Comparison of ENCODE assay signal across 10 mouse cellular contexts in the genomic region with DNA sequence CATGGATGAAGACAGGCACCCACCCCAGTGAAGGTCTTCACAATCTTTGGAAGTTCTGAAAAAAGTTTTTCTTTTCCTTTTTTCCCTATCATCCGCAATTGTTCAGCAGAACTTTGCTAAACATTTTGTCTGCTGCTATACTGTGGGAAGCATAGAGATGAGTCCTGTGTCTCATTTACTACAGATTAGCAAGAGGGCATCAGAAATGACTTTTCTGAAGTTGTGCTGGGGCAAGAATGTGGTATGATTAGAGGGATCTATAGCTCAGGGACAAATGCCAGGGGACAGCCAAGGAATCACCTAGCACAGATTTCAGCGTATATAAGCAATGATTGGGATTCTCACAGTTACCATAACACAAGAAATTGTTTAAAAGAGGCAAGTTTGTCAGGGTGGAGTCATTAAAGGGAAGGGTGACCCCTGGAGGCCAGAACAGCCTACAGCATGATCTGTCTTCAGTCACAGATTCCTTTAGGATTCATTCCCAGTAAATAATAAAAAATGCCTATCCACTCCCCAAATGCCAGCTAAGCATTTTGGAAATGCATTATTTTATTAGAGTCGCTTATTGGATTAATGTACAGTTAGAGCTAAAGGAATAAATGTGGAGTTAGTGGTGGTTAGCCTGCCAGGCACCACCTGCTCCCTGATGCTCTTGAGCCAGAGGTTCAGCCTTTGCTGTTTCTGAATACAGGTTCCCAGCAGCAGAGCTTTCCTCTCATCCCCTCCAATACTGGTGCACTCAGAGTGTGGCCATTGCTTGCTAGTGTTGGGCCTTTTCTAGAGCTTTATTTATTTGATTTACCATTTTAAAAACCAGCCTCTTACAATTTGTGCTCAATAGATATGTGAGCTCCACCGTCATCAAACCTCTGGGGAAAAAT.
DNase-seq lines count a peak whose midpoint lies in the region; ATAC-seq and TF ChIP-seq lines count a peak whose summit lies in the region.
"Had no signal": no experiment of that assay in that cellular context is flagged by ENCODE, and none has a peak within 500 bp of the region (broad histone marks: within the 10 kb centered on the region; RNA-seq: fewer than 3 reads in every experiment).

No protein-coding gene starts in this region.

- no peak overlapping the region for H3ac ChIP-seq in C2C12 (ENCODE audit: control insufficient read depth, insufficient read length, low read depth)

- TF ChIP-seq CTCF in heart, adult 2 months (IDR thresholded peaks at IDR 0.05): peak; percentile 74
- peak; percentile 22 for TF ChIP-seq CTCF in C2C12 (IDR thresholded peaks at IDR 0.05; ENCODE audit: control insufficient read depth, insufficient read depth, insufficient read length)
- TF ChIP-seq CTCF in forebrain, postnatal 0 days (IDR thresholded peaks at IDR 0.05; ENCODE audit: low read depth): peak; percentile 59

- no peak for TF ChIP-seq EP300 in heart, adult 2 months (IDR thresholded peaks at IDR 0.05; ENCODE audit: insufficient read depth, low read depth, low read length)

- no peak overlapping the region for H3K27ac ChIP-seq in heart, adult 2 months
- H3K27ac ChIP-seq in heart, embryonic 12.5 days (ENCODE audit: poor library complexity, severe bottlenecking): no peak overlapping the region
- H3K27ac ChIP-seq in forebrain, postnatal 0 days (ENCODE audit: low read depth, low read length): no peak overlapping the region
- H3K27ac ChIP-seq in neural tube, embryonic 12.5 days: no peak overlapping the region
- H3K27ac ChIP-seq: heart, embryonic 15.5 days; macrophage had no signal

- intact Hi-C loops in heart, adult 2 months (cut with DNase I): loop anchor here (2.0 kb wide), 1 partner anchor 1045 kb away; no protein-coding TSS in a partner anchor

- no peak overlapping the region for H3K9ac ChIP-seq in heart, adult 2 months (ENCODE audit: low read depth, low read length)
- H3K9ac ChIP-seq in heart, embryonic 12.5 days: no peak overlapping the region
- H3K9ac ChIP-seq in forebrain, postnatal 0 days: no peak overlapping the region
- no peak overlapping the region for H3K9ac ChIP-seq in neural tube, embryonic 12.5 days
- H3K9ac ChIP-seq: heart, embryonic 15.5 days had no signal

- peaks cover 1% of the 10 kb centered on the region; the same call in 1 of the 2 replicates for H3K4me1 ChIP-seq in heart, adult 2 months (ENCODE audit: control insufficient read depth, insufficient read depth, low read length)
- peaks cover 4% of the 10 kb centered on the region for H3K4me1 ChIP-seq in heart, embryonic 12.5 days (replicated peaks)
- no peaks in the 10 kb centered on the region for H3K4me1 ChIP-seq in forebrain, postnatal 0 days (ENCODE audit: insufficient read depth)
- H3K4me1 ChIP-seq in neural tube, embryonic 12.5 days: no peaks in the 10 kb centered on the region

- H3K4me2 ChIP-seq in heart, embryonic 12.5 days: no peak overlapping the region
- H3K4me2 ChIP-seq in forebrain, postnatal 0 days (ENCODE audit: low read depth): no peak overlapping the region
- H3K4me2 ChIP-seq in neural tube, embryonic 12.5 days (replicated peaks): no peak overlapping the region
- H3K4me2 ChIP-seq: heart, embryonic 15.5 days had no signal

- 47% methylated on average over 4 of the region's 4 CpGs for WGBS in heart, adult 2 months
- 48% methylated on average over 4 of the region's 4 CpGs for WGBS in heart, embryonic 12.5 days
- WGBS in forebrain, postnatal 0 days: 43% methylated on average over 4 of the region's 4 CpGs
- 39% methylated on average over 4 of the region's 4 CpGs for WGBS in neural tube, embryonic 12.5 days

- H3K79me2 ChIP-seq in heart, adult 2 months (replicated peaks; ENCODE audit: control insufficient read depth, insufficient read depth, low read length): no peaks in the 10 kb centered on the region
- no peaks in the 10 kb centered on the region for H3K79me2 ChIP-seq in C2C12 (ENCODE audit: control insufficient read depth, insufficient read depth)

- H3K4me3 ChIP-seq in heart, adult 2 months: no peak overlapping the region
- H3K4me3 ChIP-seq in heart, embryonic 12.5 days: no peak overlapping the region
- H3K4me3 ChIP-seq in C2C12 (ENCODE audit: insufficient read depth, poor library complexity, severe bottlenecking): no peak overlapping the region
- H3K4me3 ChIP-seq in forebrain, postnatal 0 days (ENCODE audit: low read depth, low read length): no peak overlapping the region
- H3K4me3 ChIP-seq in neural tube, embryonic 12.5 days: no peak overlapping the region
- H3K4me3 ChIP-seq: heart, embryonic 15.5 days had no signal

- no peaks in the 10 kb centered on the region for H3K36me3 ChIP-seq in heart, adult 2 months (ENCODE audit: control insufficient read depth, insufficient read depth, low read length)
- no peaks in the 10 kb centered on the region for H3K36me3 ChIP-seq in heart, embryonic 12.5 days
- H3K36me3 ChIP-seq in C2C12 (ENCODE audit: control insufficient read depth, insufficient read depth): no peaks in the 10 kb centered on the region
- H3K36me3 ChIP-seq in forebrain, postnatal 0 days (ENCODE audit: insufficient read depth): no peaks in the 10 kb centered on the region
- H3K36me3 ChIP-seq in neural tube, embryonic 12.5 days: no peaks in the 10 kb centered on the region
- H3K36me3 ChIP-seq: heart, embryonic 15.5 days had no signal

- H3K27me3 ChIP-seq in heart, adult 2 months (ENCODE audit: control insufficient read depth, insufficient read depth, low read length): no peaks in the 10 kb centered on the region
- H3K27me3 ChIP-seq in heart, embryonic 12.5 days (replicated peaks): no peaks in the 10 kb centered on the region
- H3K27me3 ChIP-seq in C2C12 (ENCODE audit: control insufficient read depth, insufficient read depth, insufficient read length): no peaks in the 10 kb centered on the region
- no peaks in the 10 kb centered on the region for H3K27me3 ChIP-seq in forebrain, postnatal 0 days (ENCODE audit: insufficient read depth, low read length)
- no peaks in the 10 kb centered on the region for H3K27me3 ChIP-seq in neural tube, embryonic 12.5 days (replicated peaks)
- H3K27me3 ChIP-seq: heart, embryonic 15.5 days had no signal

- no peaks in the 10 kb centered on the region for H3K79me3 ChIP-seq in C2C12 (ENCODE audit: low read depth)

- no peak for TF ChIP-seq POLR2A in heart, adult 2 months (IDR thresholded peaks at IDR 0.05; ENCODE audit: insufficient read depth, low read depth, low read length)

- no peaks in the 10 kb centered on the region for H3K9me3 ChIP-seq in heart, embryonic 12.5 days (replicated peaks)
- H3K9me3 ChIP-seq in forebrain, postnatal 0 days (ENCODE audit: low read length): no peaks in the 10 kb centered on the region
- H3K9me3 ChIP-seq in neural tube, embryonic 12.5 days: no peaks in the 10 kb centered on the region
- H3K9me3 ChIP-seq: heart, embryonic 15.5 days had no signal

- DNase-seq in heart, adult 2 months: peak in 1 of 2 experiments; percentile 22
- DNase-seq in brain, adult 2 months (ENCODE audit: low read depth, low spot score): peak; percentile 60
- peak; percentile 45 for DNase-seq in forebrain, postnatal 0 days
- DNase-seq in layer of hippocampus, postnatal 10 days (ENCODE audit: low spot score in 2 of 2): peak; percentile 48 to 61
- DNase-seq in spleen, adult 18-20 months: no peak

- no peak for ATAC-seq in heart, embryonic 12.5 days (ENCODE audit: insufficient number of reproducible peaks, low FRiP score)
- no peak for ATAC-seq in forebrain, postnatal 0 days
- ATAC-seq in neural tube, embryonic 12.5 days (ENCODE audit: low FRiP score, low read depth): peak; percentile 61; the same call in 1 of the 2 replicates

TF ChIP-seq in C2C12, 6 proteins besides CTCF, POLR2A, EP300 and RAD21:
- TF ChIP-seq CEBPB (IDR thresholded peaks at IDR 0.05; ENCODE audit: low read depth) (no peak), MYOD1 (IDR thresholded peaks at IDR 0.05; ENCODE audit: control insufficient read depth, insufficient read length, low read depth) (no peak), MYOG (IDR thresholded peaks at IDR 0.05; ENCODE audit: control insufficient read depth, extremely low read depth, insufficient read length) (no peak), MAX (IDR thresholded peaks at IDR 0.05) (no peak)

Comparison
In these comparisons a context has a peak if more than half of its experiments do, and no peak if none do; other contexts are left out.
1. DNase-seq: peak in brain, adult 2 months (single experiment), forebrain, postnatal 0 days (single experiment) and layer of hippocampus, postnatal 10 days (2 of 2); none in spleen, adult 18-20 months (0 of 2).
2. CTCF ChIP-seq: peak in every context shown above with its lines; median percentile 74 in heart, adult 2 months; 59 in forebrain, postnatal 0 days; 22 in C2C12.